Mouse (Mus musculus) G1E (cell line): Measurements from ENCODE around the gene Aagab.

Source experiments
- CTCF ChIP-seq: IDR thresholded peaks from 2 replicates; pipeline ENCODE4 v1.5.1; 2012; ENCODE audit warnings: low read depth, low read length, inconsistent platforms, mixed read lengths
- TAL1 ChIP-seq: conservative IDR thresholded peaks from 2 replicates; pipeline ENCODE4 v1.6.1; 2012; ENCODE audit warnings: low read depth, low read length, inconsistent platforms, mixed read lengths

DNA sequence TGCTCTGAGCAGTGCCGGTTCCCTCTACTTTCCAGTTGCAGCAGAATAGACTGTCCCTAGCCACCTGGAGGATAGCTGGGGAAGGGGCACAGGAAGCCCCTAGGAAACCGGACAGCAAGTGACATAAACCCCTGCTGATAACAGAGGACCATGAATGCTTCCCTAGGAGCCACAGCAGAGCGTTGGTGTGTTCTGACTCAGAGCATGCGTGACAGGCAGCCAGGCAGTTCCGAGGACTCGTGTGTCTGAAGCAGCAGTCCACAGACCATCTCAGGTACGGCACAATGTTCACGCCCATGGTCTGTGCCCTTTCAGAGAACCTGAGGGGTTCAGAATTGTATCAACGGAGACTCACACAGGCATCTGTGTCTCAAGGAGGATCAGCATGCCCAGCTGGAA, 46.1 kb downstream of the Aagab start:
- TF ChIP-seq CTCF = no peak
- no peak for TF ChIP-seq TAL1
